Mouse (Mus musculus) CH12.LX (cell line): ENCODE measurements around the gene Agap1.

Source experiments
- CTCF ChIP-seq, 2 experiments: IDR thresholded peaks in 1 of 2; conservative IDR thresholded peaks in 1 of 2; 2 replicates each; pipeline ENCODE4 v1.5.1; 2011 to 2012; ENCODE audit warnings: low read depth in 2 of 2, low read length in 2 of 2, improper control_type of control experiment in 1 of 2, inconsistent platforms in 1 of 2, mild to moderate bottlenecking in 1 of 2, moderate library complexity in 1 of 2
- HCFC1 ChIP-seq: IDR thresholded peaks from 2 replicates; pipeline ENCODE4 v1.6.1; 2012; ENCODE audit warnings: low read depth, mild to moderate bottlenecking, inconsistent platforms, low read length, improper control_type of control experiment
- MAFK ChIP-seq: IDR thresholded peaks from 2 replicates; pipeline ENCODE4 v1.6.1; 2011; ENCODE audit warnings: low read length, improper control_type of control experiment; ENCODE audit not compliant: insufficient replicate concordance
- POLR2A ChIP-seq: IDR thresholded peaks from 2 replicates; pipeline ENCODE4 v1.6.1; 2011; ENCODE audit warnings: low read depth, mild to moderate bottlenecking, improper control_type of control experiment, low read length
- POLR2AphosphoS2 ChIP-seq: IDR thresholded peaks from 2 replicates; pipeline ENCODE4 v1.6.1; 2011; ENCODE audit warnings: low read depth, low read length, improper control_type of control experiment
- SIN3A ChIP-seq: IDR thresholded peaks from 2 replicates; pipeline ENCODE4 v1.6.1; 2012; ENCODE audit warnings: low read length, improper control_type of control experiment, inconsistent platforms
- SMC3 ChIP-seq: IDR thresholded peaks from 2 replicates; pipeline ENCODE4 v1.6.1; 2011; ENCODE audit warnings: low read depth, low read length, improper control_type of control experiment
- USF1 ChIP-seq: IDR thresholded peaks from 2 replicates; pipeline ENCODE4 v1.6.1; 2014; ENCODE audit warnings: low read depth, mild to moderate bottlenecking, inconsistent platforms, low read length, improper control_type of control experiment
- ZMIZ1 ChIP-seq: IDR thresholded peaks from 2 replicates; pipeline ENCODE4 v1.6.1; 2012; ENCODE audit warnings: low read depth, mild to moderate bottlenecking, inconsistent platforms, low read length, improper control_type of control experiment

DNA sequence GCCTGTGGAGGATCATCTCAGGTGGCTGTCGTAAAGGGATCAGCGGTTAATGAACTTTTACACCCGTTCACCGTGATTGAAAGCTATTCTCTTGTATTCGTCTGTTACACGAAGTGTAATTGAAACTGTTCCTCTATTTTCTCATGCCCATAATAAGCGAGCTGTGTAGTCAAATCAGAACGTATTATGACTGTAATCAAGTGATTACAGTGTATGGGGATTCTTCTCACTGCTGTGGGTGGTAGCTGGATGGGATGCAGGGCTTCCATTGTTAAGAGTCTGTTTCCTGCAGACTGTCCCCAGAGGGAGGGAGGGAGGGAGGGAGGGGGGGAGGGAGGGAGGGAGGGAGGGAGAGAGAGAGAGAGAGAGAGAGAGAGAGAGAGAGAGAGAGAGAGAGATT lies 56.1 kb downstream of the Agap1 start:
- TF ChIP-seq POLR2A (no peak), USF1 (no peak), SIN3A (no peak), POLR2AphosphoS2 (no peak), HCFC1 (no peak), CTCF (conservative IDR thresholded peaks at IDR 0.05 in 1 of 2, IDR thresholded peaks at IDR 0.05 in 1 of 2; ENCODE audit: low read depth in 2 of 2, low read length in 2 of 2) (no peak), ZMIZ1 (no peak), SMC3 (no peak), MAFK (no peak)
